Mouse (Mus musculus): Measurements from ENCODE around the gene Slc30a7. TPM values are rescaled to one million over a fixed set of nuclear protein-coding genes. Genes with fewer than 3 reads are reported as not detected.

The Slc30a7 gene
- polyA plus RNA-seq, 1 experiment from 2014 or later: 25.4 TPM

DNA sequence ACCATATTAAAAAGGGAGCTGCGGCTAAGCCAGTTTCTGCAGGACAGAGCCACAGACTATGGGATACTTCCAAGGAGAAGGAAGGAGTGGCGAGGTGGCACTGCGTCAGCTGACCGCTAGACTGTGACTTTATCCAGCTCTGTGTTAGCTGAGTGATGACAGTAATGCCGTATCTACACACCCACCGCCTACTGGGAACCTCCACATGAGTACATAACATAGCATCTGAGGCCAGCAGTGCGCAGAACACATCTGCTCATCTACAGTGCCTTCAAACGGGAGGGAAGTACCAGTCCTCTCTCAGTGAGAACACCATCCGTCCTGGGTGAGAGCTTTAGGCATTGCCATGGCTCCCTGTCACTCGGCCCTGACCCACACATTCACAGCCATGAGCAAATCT is 32.2 kb downstream of the Slc30a7 start:
- H3K27ac ChIP-seq (ENCODE audit: low read depth, low read length): no peak overlapping the region
- H3K4me2 ChIP-seq: no peak overlapping the region
- H3K27me3 ChIP-seq (ENCODE audit: control insufficient read depth, insufficient read depth, low read length): no peaks in the 10 kb centered on the region
- no peaks in the 10 kb centered on the region for H3K9me3 ChIP-seq (ENCODE audit: control insufficient read depth, low read length)
- no peak overlapping the region for H3K4me3 ChIP-seq (ENCODE audit: low read depth, low read length)
- no peak overlapping the region for H3K9ac ChIP-seq (ENCODE audit: low read length)
- DNase-seq (ENCODE audit: low spot score, missing footprints) (no peak), ATAC-seq (ENCODE audit: low FRiP score) (no peak)
- 94% methylated on average over 10 of the region's 10 CpGs for WGBS
- no peaks in the 10 kb centered on the region for H3K4me1 ChIP-seq (ENCODE audit: control insufficient read depth, insufficient read depth, low read length)
- no peaks in the 10 kb centered on the region for H3K36me3 ChIP-seq (ENCODE audit: control insufficient read depth, insufficient read depth, low read length)

DNA sequence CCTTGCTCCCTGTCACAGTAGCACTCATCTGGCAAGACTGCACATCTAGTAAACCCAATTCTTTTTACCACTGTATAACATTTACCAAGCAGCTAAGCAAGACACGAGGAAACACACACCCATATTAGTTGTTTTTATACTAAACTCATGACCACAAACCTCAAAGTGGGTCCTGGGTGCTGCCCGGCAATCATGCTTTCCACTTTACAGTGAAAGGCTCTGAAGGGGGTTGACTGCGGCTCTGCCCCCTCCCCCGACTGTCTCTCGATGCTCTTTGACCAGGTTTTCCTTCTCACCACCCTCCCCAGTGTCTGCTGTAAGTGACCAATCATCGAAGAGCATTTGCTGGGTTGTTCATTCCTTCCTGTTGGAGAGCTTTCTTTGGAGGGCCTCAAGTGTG is 33.0 kb downstream of the Slc30a7 start:
- DNase-seq (ENCODE audit: low spot score, missing footprints): no peak
- ATAC-seq (ENCODE audit: low FRiP score): no peak
- Histone ChIP-seq H3K4me1 (ENCODE audit: control insufficient read depth, insufficient read depth, low read length) (no peaks in the 10 kb centered on the region), H3K4me2 (no peak overlapping the region), H3K27ac (ENCODE audit: low read depth, low read length) (no peak overlapping the region), H3K4me3 (ENCODE audit: low read depth, low read length) (no peak overlapping the region), H3K9me3 (ENCODE audit: control insufficient read depth, low read length) (no peaks in the 10 kb centered on the region), H3K36me3 (ENCODE audit: control insufficient read depth, insufficient read depth, low read length) (no peaks in the 10 kb centered on the region), H3K27me3 (ENCODE audit: control insufficient read depth, insufficient read depth, low read length) (no peaks in the 10 kb centered on the region), H3K9ac (ENCODE audit: low read length) (no peak overlapping the region)
- 91% methylated on average over 6 of the region's 6 CpGs for WGBS

DNA sequence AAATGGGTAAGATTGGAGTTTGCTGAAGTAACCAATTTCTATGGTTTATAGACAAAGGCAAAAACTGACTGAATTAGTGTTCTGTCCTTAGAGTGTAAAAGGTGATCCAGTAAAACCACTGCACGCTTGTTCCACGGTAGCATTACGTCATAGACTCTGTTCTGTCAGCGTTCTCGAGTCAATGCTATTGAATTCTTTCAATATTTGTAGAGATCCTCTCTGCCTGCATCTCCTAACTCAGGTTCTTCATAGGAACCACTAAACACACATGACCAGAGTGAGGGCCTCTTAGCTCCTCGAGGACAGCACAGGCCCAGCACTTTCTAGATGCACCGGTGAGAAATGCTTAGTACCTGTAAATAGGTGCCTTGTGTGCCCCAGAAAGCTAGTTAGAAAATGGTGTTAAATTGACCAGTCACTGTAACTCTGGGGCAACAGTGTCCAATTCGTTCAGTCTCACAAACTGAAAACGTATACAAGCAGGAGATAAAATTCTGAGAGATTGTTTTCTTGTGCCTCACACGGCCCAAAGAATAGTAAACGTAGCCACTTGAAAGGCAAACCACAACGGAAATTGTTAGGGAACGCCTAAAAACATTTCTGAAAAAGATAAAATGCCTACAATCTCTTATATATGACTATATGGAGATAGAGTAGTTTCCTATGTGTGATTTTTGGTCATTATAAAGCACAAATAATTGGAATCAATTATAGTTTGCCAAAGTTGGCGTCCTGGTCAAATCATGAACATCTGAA is 35.1 kb downstream of the Slc30a7 start:
- Histone ChIP-seq H3K9ac (ENCODE audit: low read length) (no peak overlapping the region), H3K4me2 (no peak overlapping the region), H3K9me3 (ENCODE audit: control insufficient read depth, low read length) (no peaks in the 10 kb centered on the region), H3K27ac (ENCODE audit: low read depth, low read length) (no peak overlapping the region), H3K4me1 (ENCODE audit: control insufficient read depth, insufficient read depth, low read length) (no peaks in the 10 kb centered on the region), H3K27me3 (ENCODE audit: control insufficient read depth, insufficient read depth, low read length) (no peaks in the 10 kb centered on the region), H3K4me3 (ENCODE audit: low read depth, low read length) (no peak overlapping the region), H3K36me3 (ENCODE audit: control insufficient read depth, insufficient read depth, low read length) (no peaks in the 10 kb centered on the region)
- no peak for ATAC-seq (ENCODE audit: low FRiP score)
- no peak for DNase-seq (ENCODE audit: low spot score, missing footprints)
- WGBS: 92% methylated on average over 14 of the region's 14 CpGs

DNA sequence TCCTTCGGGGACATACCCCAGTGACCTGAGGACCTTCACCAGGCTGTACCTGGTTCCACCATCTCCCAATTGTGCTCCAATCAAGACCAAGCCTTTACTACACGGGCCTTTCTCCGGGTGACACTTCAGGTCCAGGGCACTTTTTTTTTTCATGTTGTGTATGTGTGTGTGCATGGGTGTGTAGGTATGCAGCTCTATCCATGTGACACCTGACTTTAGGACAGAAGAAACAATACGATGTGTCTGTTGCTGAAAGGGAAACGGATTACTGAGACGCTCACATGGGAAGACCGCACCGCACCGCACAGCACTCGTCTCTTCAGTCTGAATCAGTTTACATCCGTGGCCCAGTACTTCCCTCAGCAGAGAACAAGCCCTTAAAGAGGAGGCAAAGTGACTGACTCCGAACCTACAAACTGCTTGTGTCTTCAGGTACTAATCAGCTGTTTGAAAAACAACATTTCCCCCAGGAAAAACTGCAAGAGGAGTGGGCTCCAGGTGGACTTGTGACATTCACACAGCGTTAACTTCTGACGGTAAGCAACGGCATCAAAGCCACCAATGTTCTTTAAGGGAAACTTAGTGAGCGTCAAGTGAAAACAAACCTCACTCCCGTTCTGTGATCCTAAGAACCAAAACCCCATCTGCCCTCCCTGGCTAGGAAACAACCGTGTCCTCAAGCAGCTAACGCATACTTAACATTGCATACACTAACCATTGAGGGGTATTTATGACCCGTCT is 36.0 kb downstream of the Slc30a7 start:
- Histone ChIP-seq H3K4me1 (ENCODE audit: control insufficient read depth, insufficient read depth, low read length) (no peaks in the 10 kb centered on the region), H3K27ac (ENCODE audit: low read depth, low read length) (no peak overlapping the region), H3K36me3 (ENCODE audit: control insufficient read depth, insufficient read depth, low read length) (no peaks in the 10 kb centered on the region), H3K4me2 (no peak overlapping the region), H3K9me3 (ENCODE audit: control insufficient read depth, low read length) (no peaks in the 10 kb centered on the region), H3K27me3 (ENCODE audit: control insufficient read depth, insufficient read depth, low read length) (no peaks in the 10 kb centered on the region), H3K4me3 (ENCODE audit: low read depth, low read length) (no peak overlapping the region), H3K9ac (ENCODE audit: low read length) (no peak overlapping the region)
- ATAC-seq (ENCODE audit: low FRiP score): no peak
- peak; percentile 61 for DNase-seq (ENCODE audit: low spot score, missing footprints)
- WGBS: 96% methylated on average over 20 of the region's 20 CpGs

DNA sequence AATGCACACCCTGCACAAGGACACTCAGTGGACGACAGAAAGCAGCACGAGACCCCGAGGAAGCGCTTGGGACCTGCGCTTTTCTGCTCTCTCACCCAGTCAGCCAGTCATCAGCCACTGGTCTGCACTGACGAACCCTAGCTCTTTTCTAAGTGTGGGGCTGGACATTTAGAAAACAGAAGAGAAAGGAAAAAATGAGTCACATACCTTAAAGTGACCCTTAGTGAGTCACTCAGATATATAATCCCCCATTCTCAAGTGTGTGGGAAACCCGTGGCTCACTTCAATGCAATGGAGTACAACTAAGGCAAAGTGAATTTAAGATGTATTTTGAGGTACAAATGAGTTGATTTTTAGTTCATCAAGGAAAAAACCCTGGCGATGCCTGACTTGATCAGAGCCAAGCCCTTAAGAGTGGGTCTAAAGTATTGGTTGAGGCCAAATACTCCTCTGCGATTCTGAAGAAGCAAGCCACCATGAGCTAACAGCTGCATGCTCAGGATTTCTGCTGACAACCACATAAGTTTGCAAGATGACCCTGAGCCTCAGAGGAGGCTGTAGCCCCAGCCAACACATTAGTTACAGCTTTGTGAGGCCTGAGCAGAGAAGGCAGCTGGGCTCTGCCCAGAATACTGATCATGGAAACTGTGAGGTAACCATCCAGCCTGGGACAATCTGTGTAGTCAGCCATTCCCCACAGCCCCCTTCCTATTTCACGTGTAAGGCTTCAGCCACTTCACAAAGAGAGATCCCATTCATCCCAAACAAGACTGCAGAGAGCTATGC is 38.3 kb downstream of the Slc30a7 start:
- ATAC-seq (ENCODE audit: low FRiP score) (no peak), DNase-seq (ENCODE audit: low spot score, missing footprints) (peak; percentile 35)
- 90% methylated on average over 10 of the region's 10 CpGs for WGBS
- H3K9me3 ChIP-seq (ENCODE audit: control insufficient read depth, low read length): no peaks in the 10 kb centered on the region
- no peaks in the 10 kb centered on the region for H3K27me3 ChIP-seq (ENCODE audit: control insufficient read depth, insufficient read depth, low read length)
- H3K4me2 ChIP-seq: no peak overlapping the region
- H3K36me3 ChIP-seq (ENCODE audit: control insufficient read depth, insufficient read depth, low read length): no peaks in the 10 kb centered on the region
- no peak overlapping the region for H3K4me3 ChIP-seq (ENCODE audit: low read depth, low read length)
- H3K4me1 ChIP-seq (ENCODE audit: control insufficient read depth, insufficient read depth, low read length): no peaks in the 10 kb centered on the region
- H3K27ac ChIP-seq (ENCODE audit: low read depth, low read length): no peak overlapping the region
- H3K9ac ChIP-seq (ENCODE audit: low read length): no peak overlapping the region

DNA sequence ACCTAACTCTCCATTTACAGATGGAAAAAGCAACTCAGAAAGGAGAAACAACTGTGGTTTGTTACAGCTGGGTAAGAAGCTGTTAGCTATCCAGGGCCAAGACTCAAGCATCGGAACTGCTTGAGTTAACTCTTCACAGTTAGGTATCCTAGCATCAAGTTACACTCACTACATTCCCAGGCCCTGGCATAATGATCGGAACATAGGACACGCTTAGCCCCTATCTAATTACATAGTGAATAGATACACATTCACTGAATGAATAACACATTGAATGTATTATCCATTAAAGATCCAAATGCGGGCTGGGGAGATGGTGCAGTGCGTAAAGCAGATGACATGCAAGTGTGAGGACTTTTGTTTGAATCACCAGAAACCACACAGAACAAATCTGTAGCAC is 43.1 kb downstream of the Slc30a7 start:
- H3K4me2 ChIP-seq: no peak overlapping the region
- no peaks in the 10 kb centered on the region for H3K9me3 ChIP-seq (ENCODE audit: control insufficient read depth, low read length)
- no peak overlapping the region for H3K4me3 ChIP-seq (ENCODE audit: low read depth, low read length)
- peak; percentile 75 for DNase-seq (ENCODE audit: low spot score, missing footprints)
- no peak overlapping the region for H3K9ac ChIP-seq (ENCODE audit: low read length)
- no peaks in the 10 kb centered on the region for H3K27me3 ChIP-seq (ENCODE audit: control insufficient read depth, insufficient read depth, low read length)
- no peaks in the 10 kb centered on the region for H3K4me1 ChIP-seq (ENCODE audit: control insufficient read depth, insufficient read depth, low read length)
- no peak for ATAC-seq (ENCODE audit: low FRiP score)
- no peak overlapping the region for H3K27ac ChIP-seq (ENCODE audit: low read depth, low read length)
- no peaks in the 10 kb centered on the region for H3K36me3 ChIP-seq (ENCODE audit: control insufficient read depth, insufficient read depth, low read length)
- 82% methylated on average over 5 of the region's 5 CpGs for WGBS

DNA sequence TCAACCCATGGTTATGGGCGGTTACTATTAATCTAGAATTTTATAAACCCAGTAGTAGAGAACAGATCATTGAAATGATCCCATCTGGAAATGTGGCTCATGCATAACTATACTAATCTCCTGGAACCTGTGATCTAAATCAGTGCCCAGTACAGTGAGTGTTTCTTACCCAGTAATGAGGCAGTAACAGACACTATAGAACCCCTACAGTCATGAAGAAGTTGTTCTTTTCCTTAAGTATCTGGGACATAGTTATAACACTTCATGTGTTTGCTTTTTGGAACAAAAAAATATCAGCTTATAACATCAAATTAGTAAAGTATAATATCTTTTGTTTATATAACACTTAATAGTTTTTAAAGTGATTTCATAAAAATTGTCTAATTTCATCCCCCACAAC is 43.6 kb downstream of the Slc30a7 start:
- peak; percentile 35 for DNase-seq (ENCODE audit: low spot score, missing footprints)
- H3K36me3 ChIP-seq (ENCODE audit: control insufficient read depth, insufficient read depth, low read length): no peaks in the 10 kb centered on the region
- ATAC-seq (ENCODE audit: low FRiP score): no peak
- no peaks in the 10 kb centered on the region for H3K27me3 ChIP-seq (ENCODE audit: control insufficient read depth, insufficient read depth, low read length)
- H3K9ac ChIP-seq (ENCODE audit: low read length): no peak overlapping the region
- no peak overlapping the region for H3K4me3 ChIP-seq (ENCODE audit: low read depth, low read length)
- no peak overlapping the region for H3K4me2 ChIP-seq
- 90% methylated on average over 1 of the region's 1 CpGs for WGBS
- H3K9me3 ChIP-seq (ENCODE audit: control insufficient read depth, low read length): no peaks in the 10 kb centered on the region
- H3K27ac ChIP-seq (ENCODE audit: low read depth, low read length): no peak overlapping the region
- H3K4me1 ChIP-seq (ENCODE audit: control insufficient read depth, insufficient read depth, low read length): no peaks in the 10 kb centered on the region

DNA sequence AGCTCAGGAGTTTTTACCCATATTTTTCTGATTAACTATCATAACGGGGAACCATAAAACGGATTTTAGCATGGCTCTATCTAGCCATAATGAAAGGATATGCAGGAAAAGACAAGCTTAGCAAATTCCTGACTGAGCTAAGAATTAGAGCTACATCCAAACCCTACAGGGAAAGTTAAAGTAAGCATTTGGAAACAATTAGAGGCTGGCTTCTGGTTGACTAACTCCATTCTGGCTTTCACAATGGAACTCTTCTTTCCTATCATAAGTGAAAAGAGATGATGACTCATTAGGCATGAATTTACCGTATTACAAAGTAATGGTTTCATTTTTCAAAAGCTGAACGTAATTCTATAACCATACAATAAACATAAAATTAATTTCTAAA is 45.2 kb downstream of the Slc30a7 start:
- ATAC-seq (ENCODE audit: low FRiP score) (no peak), DNase-seq (ENCODE audit: low spot score, missing footprints) (peak; percentile 37)
- H3K27me3 ChIP-seq (ENCODE audit: control insufficient read depth, insufficient read depth, low read length): no peaks in the 10 kb centered on the region
- H3K4me3 ChIP-seq (ENCODE audit: low read depth, low read length): no peak overlapping the region
- H3K9me3 ChIP-seq (ENCODE audit: control insufficient read depth, low read length): no peaks in the 10 kb centered on the region
- H3K9ac ChIP-seq (ENCODE audit: low read length): no peak overlapping the region
- no peaks in the 10 kb centered on the region for H3K36me3 ChIP-seq (ENCODE audit: control insufficient read depth, insufficient read depth, low read length)
- WGBS: 57% methylated on average over 4 of the region's 4 CpGs
- no peak overlapping the region for H3K4me2 ChIP-seq
- H3K4me1 ChIP-seq (ENCODE audit: control insufficient read depth, insufficient read depth, low read length): no peaks in the 10 kb centered on the region
- H3K27ac ChIP-seq (ENCODE audit: low read depth, low read length): no peak overlapping the region
